Mouse (Mus musculus): ENCODE results near the gene Mex3b.

GRCm38 (mm10) chr7:82851670-82852069 lies 15.5 kb upstream of the Mex3b start:
- TF ChIP-seq GATA1 (IDR thresholded peaks at IDR 0.05; ENCODE audit: low read length) (no peak), TAL1 (IDR thresholded peaks at IDR 0.05; ENCODE audit: low read length) (no peak)
